ENCODE assay signal across 16 mouse cellular contexts in the genomic region with DNA sequence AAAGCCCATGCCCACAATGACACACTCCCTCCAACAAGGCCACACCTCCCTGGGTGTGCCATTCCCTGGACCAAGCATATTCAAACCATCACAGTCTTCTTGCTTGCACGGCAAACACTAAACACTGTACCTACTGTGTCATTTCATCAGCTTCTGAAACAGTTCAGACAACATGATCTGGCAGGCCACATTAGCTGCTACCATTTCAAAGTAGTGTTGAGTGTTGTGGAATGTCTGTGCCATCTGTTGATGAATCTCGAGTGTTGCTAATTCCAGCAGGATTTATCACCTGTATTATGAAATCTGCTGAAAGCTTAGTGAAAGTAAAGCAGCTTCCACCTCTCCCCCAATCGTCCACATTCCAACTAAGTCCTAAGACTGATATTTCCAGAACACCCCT.
"Had no signal": no experiment of that assay in that cellular context is flagged by ENCODE, and none has a peak within 500 bp of the region (broad histone marks: within the 10 kb centered on the region; RNA-seq: fewer than 3 reads in every experiment).

No protein-coding gene starts in this region.

- H3K27me3 ChIP-seq: limb, embryonic 12.5 days; limb, embryonic 15.5 days; midbrain, embryonic 12.5 days; midbrain, embryonic 15.5 days; neural tube, embryonic 13.5 days had no signal

- ATAC-seq: liver, postnatal 0 days; lung, postnatal 0 days; midbrain, embryonic 15.5 days had no signal

- H3K36me3 ChIP-seq: limb, embryonic 12.5 days; limb, embryonic 15.5 days; midbrain, embryonic 12.5 days; midbrain, embryonic 15.5 days; neural tube, embryonic 13.5 days had no signal

- DNase-seq: kidney, postnatal 10 days; kidney, postnatal 36 days; left cerebral cortex, postnatal 4 days; liver, postnatal 0 days; lung, embryonic 14.5 days; thymus, adult 18-20 months; thymus, postnatal 36 days had no signal

- H3K27ac ChIP-seq: limb, embryonic 12.5 days; limb, embryonic 15.5 days; liver, embryonic 14.5 days; macrophage; midbrain, embryonic 12.5 days; midbrain, embryonic 15.5 days; neural tube, embryonic 13.5 days had no signal

- H3K4me2 ChIP-seq: limb, embryonic 12.5 days; limb, embryonic 15.5 days; liver, embryonic 11.5 days; lung, embryonic 14.5 days; midbrain, embryonic 12.5 days; midbrain, embryonic 15.5 days; neural tube, embryonic 13.5 days had no signal

- H3K9me3 ChIP-seq: limb, embryonic 12.5 days; limb, embryonic 15.5 days; midbrain, embryonic 12.5 days; midbrain, embryonic 15.5 days; neural tube, embryonic 13.5 days had no signal

- H3K4me3 ChIP-seq: limb, embryonic 12.5 days; limb, embryonic 15.5 days; midbrain, embryonic 12.5 days; midbrain, embryonic 15.5 days; neural tube, embryonic 13.5 days had no signal

- H3K4me1 ChIP-seq: limb, embryonic 12.5 days; midbrain, embryonic 12.5 days; midbrain, embryonic 15.5 days; neural tube, embryonic 13.5 days had no signal

- H3K9ac ChIP-seq: limb, embryonic 12.5 days; limb, embryonic 15.5 days; liver, embryonic 14.5 days; liver, postnatal 0 days; lung, embryonic 14.5 days; midbrain, embryonic 12.5 days; midbrain, embryonic 15.5 days; neural tube, embryonic 13.5 days had no signal
